Mouse (Mus musculus) urinary bladder, postnatal 14 days (tissue): ENCODE data around the gene Trir.
A peak's percentile ranks its signal among the peaks of the same experiment; 100 is the strongest.

Source experiments
- DNase-seq: peaks from one replicate; pipeline ENCODE4 v3.0.0; 2021; ENCODE audit warnings: low spot score

The Trir gene

GRCm38 (mm10) chr8:84994375-84994774 lies 32.2 kb upstream of the Trir start:
- DNase-seq = no peak

GRCm38 (mm10) chr8:84995680-84996079 lies 30.9 kb upstream of the Trir start:
- DNase-seq = no peak

GRCm38 (mm10) chr8:84996978-84997377 lies 29.6 kb upstream of the Trir start:
- DNase-seq = no peak

- peak; percentile 93 for DNase-seq
These were observed 28.9 kb upstream of the Trir start for GRCm38 (mm10) chr8:84997649-84998295.

GRCm38 (mm10) chr8:85007686-85008085 lies 18.9 kb upstream of the Trir start:
- no peak for DNase-seq

- DNase-seq = no peak
These were observed 15.4 kb upstream of the Trir start for GRCm38 (mm10) chr8:85011242-85011641.

GRCm38 (mm10) chr8:85013230-85013840 lies 13.3 kb upstream of the Trir start:
- DNase-seq = peak; percentile 79

GRCm38 (mm10) chr8:85014431-85014830 lies 12.2 kb upstream of the Trir start, which contains the start of gene Best2:
TSS of gene Best2 (minus strand) at chr8:85014531.
- no peak for DNase-seq

GRCm38 (mm10) chr8:85016724-85017123 lies 9.9 kb upstream of the Trir start:
- peak; percentile 77 for DNase-seq

GRCm38 (mm10) chr8:85017209-85017608 lies 9.4 kb upstream of the Trir start:
- no peak for DNase-seq

- no peak for DNase-seq
These were observed 5.0 kb upstream of the Trir start for GRCm38 (mm10) chr8:85021514-85022055.

- no peak for DNase-seq
These were observed 2.8 kb upstream of the Trir start for GRCm38 (mm10) chr8:85023846-85024245.

- DNase-seq = peak; percentile 79
These were observed 1.3 kb upstream of the Trir start, which contains the start of gene Asna1 for GRCm38 (mm10) chr8:85025098-85025932. TSS of gene Asna1 (minus strand) at chr8:85025281.

- no peak for DNase-seq
These were observed 863 bp downstream of the Trir start for GRCm38 (mm10) chr8:85027516-85027855.

GRCm38 (mm10) chr8:85027922-85028321 lies 1.3 kb downstream of the Trir start:
- no peak for DNase-seq

GRCm38 (mm10) chr8:85029271-85029670 lies 2.6 kb downstream of the Trir start:
- no peak for DNase-seq

GRCm38 (mm10) chr8:85032622-85033311 lies 6.1 kb downstream of the Trir start:
- peak; percentile 65 for DNase-seq

GRCm38 (mm10) chr8:85033867-85034266 lies 7.2 kb downstream of the Trir start:
- no peak for DNase-seq

GRCm38 (mm10) chr8:85034764-85035163 lies 8.1 kb downstream of the Trir start:
- peak; percentile 80 for DNase-seq

GRCm38 (mm10) chr8:85035165-85035727 lies 8.6 kb downstream of the Trir start:
- DNase-seq = no peak

GRCm38 (mm10) chr8:85035728-85036310 lies 9.2 kb downstream of the Trir start:
- DNase-seq = no peak
